In the genomic region with DNA sequence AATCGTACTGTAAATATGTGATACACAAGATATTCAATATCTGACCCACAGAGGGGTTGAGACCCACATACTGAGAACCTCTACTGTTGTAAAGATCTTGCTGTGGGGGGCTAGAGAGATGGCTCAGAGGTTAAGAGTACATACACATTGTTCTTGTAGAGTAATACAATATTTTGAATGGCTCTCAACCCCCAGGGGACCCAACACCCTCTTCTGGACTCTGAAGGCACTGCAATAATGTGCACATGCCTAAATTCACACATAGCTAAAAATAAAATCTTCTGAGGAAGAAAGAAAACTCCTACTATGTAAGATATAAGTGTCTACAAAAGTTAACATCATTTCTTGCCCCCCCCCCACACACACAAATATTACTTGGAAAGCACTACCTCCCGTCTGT, we compare ENCODE assay signal across 10 mouse cellular contexts. TPM values are rescaled to one million over a fixed set of nuclear protein-coding genes. Genes with fewer than 3 reads are reported as not detected.
DNase-seq lines count a peak whose midpoint lies in the region; ATAC-seq and TF ChIP-seq lines count a peak whose summit lies in the region.
"Had no signal": no experiment of that assay in that cellular context is flagged by ENCODE, and none has a peak within 500 bp of the region (broad histone marks: within the 10 kb centered on the region; RNA-seq: fewer than 3 reads in every experiment).

No protein-coding gene starts in this region.

- no peak overlapping the region for H3K4me3 ChIP-seq in kidney, adult 2 months (ENCODE audit: insufficient read depth, low read depth, low read length)
- H3K4me3 ChIP-seq in kidney, embryonic 15.5 days (replicated peaks): no peak overlapping the region
- H3K4me3 ChIP-seq in thymus, adult 2 months (ENCODE audit: control insufficient read depth, insufficient read depth, low read length): no peak overlapping the region
- H3K4me3 ChIP-seq: hindbrain, embryonic 15.5 days; limb, embryonic 12.5 days had no signal

- H3K4me2 ChIP-seq in kidney, embryonic 15.5 days: no peak overlapping the region
- H3K4me2 ChIP-seq: hindbrain, embryonic 15.5 days; limb, embryonic 12.5 days had no signal

- TF ChIP-seq CTCF in kidney, adult 2 months (conservative IDR thresholded peaks at IDR 0.05; ENCODE audit: insufficient read depth, insufficient read length, low read depth, low read length): peak; percentile 27; the same call in 1 of the 2 replicates
- TF ChIP-seq CTCF in thymus, adult 2 months (IDR thresholded peaks at IDR 0.05; ENCODE audit: borderline replicate concordance, control insufficient read depth, extremely low read depth, insufficient read depth, low read length, poor library complexity): no peak

- ATAC-seq in CD4-positive, CD25-positive, alpha-beta regulatory T cell, adult 4 months: no peak
- ATAC-seq in kidney, embryonic 15.5 days (replicated peaks; ENCODE audit: low FRiP score): no peak

- no peak overlapping the region for H3K9ac ChIP-seq in kidney, embryonic 15.5 days
- H3K9ac ChIP-seq: hindbrain, embryonic 15.5 days; limb, embryonic 12.5 days had no signal

- H3K4me1 ChIP-seq in kidney, adult 2 months (ENCODE audit: control insufficient read depth, insufficient read depth, low read length): no peaks in the 10 kb centered on the region
- peaks cover 7% of the 10 kb centered on the region for H3K4me1 ChIP-seq in kidney, embryonic 15.5 days
- no peaks in the 10 kb centered on the region; the same call in 1 of the 2 replicates for H3K4me1 ChIP-seq in thymus, adult 2 months (replicated peaks; ENCODE audit: control insufficient read depth, insufficient read depth, low read length)

- H3K27me3 ChIP-seq in kidney, adult 2 months (replicated peaks; ENCODE audit: control insufficient read depth, insufficient read depth, low read length): no peaks in the 10 kb centered on the region
- no peaks in the 10 kb centered on the region for H3K27me3 ChIP-seq in kidney, embryonic 15.5 days
- no peaks in the 10 kb centered on the region; the same call in 1 of the 2 replicates for H3K27me3 ChIP-seq in thymus, adult 2 months (ENCODE audit: control insufficient read depth, insufficient read depth, low read length)
- H3K27me3 ChIP-seq: hindbrain, embryonic 15.5 days; limb, embryonic 12.5 days had no signal

- no peak overlapping the region for H3K27ac ChIP-seq in kidney, adult 2 months (ENCODE audit: insufficient read depth, low read depth, low read length)
- H3K27ac ChIP-seq in kidney, embryonic 15.5 days: no peak overlapping the region
- no peak overlapping the region for H3K27ac ChIP-seq in thymus, adult 2 months (ENCODE audit: control insufficient read depth, insufficient read depth, low read length)
- H3K27ac ChIP-seq: hindbrain, embryonic 15.5 days; limb, embryonic 12.5 days had no signal

- no peaks in the 10 kb centered on the region for H3K36me3 ChIP-seq in kidney, adult 2 months (ENCODE audit: control insufficient read depth, insufficient read depth, low read length)
- no peaks in the 10 kb centered on the region for H3K36me3 ChIP-seq in kidney, embryonic 15.5 days
- H3K36me3 ChIP-seq in thymus, adult 2 months (ENCODE audit: control insufficient read depth, insufficient read depth, low read length): no peaks in the 10 kb centered on the region
- H3K36me3 ChIP-seq: hindbrain, embryonic 15.5 days; limb, embryonic 12.5 days had no signal

- H3K9me3 ChIP-seq in kidney, embryonic 15.5 days (replicated peaks): no peaks in the 10 kb centered on the region
- H3K9me3 ChIP-seq: hindbrain, embryonic 15.5 days; limb, embryonic 12.5 days had no signal

- peak; percentile 53 for DNase-seq in CD4-positive, CD25-positive, alpha-beta regulatory T cell, adult 2 months (ENCODE audit: low read depth, low spot score)
- peak; percentile 26 for DNase-seq in kidney, adult 2 months
- peak; percentile 38 for DNase-seq in thymus, adult 2 months
- no peak for DNase-seq in thymus, postnatal 10 days (ENCODE audit: low spot score in 2 of 2)
- DNase-seq in thymus, postnatal 4 days: peak; percentile 49
- no peak for DNase-seq in gastrocnemius, postnatal 25 days

- no peak for TF ChIP-seq POLR2A in kidney, adult 2 months (IDR thresholded peaks at IDR 0.05; ENCODE audit: low read depth, low read length)
- no peak for TF ChIP-seq POLR2A in thymus, adult 2 months (IDR thresholded peaks at IDR 0.05; ENCODE audit: control insufficient read depth, extremely low read depth, insufficient read depth, low read length, poor library complexity)

- WGBS in kidney, adult 2 months: 77% methylated on average over 2 of the region's 2 CpGs
- WGBS in kidney, embryonic 15.5 days: 83% methylated on average over 2 of the region's 2 CpGs
- 94% methylated on average over 2 of the region's 2 CpGs for WGBS in thymus, adult 2 months

RNA-seq across cellular contexts. Expression of a gene that starts 4.6 kb away (rescaled TPM):
- polyA plus RNA-seq in CD4-positive, CD25-positive, alpha-beta regulatory T cell, adult 4 months (2017; shearing (Covaris generic)): 10 to 100 TPM; 14.9 to 18.2 TPM
- 17.0 and 17.2 TPM in 2 replicates for polyA plus RNA-seq in kidney, adult 2 months (2012; rRNA removed)
- 11.3 and 12.3 TPM in 2 replicates for polyA plus RNA-seq in kidney, embryonic 15.5 days (2015; fragmentation: Nextera tagmentation; extraction: Ambion mirVana)
- polyA plus RNA-seq in thymus, adult 2 months (2012; rRNA removed): 31.9 and 34.8 TPM in 2 replicates
- total RNA-seq in gastrocnemius, postnatal 25 days (2021): 10 to 100 TPM; 30.5 to 30.6 TPM

RNA-seq across cellular contexts. Expression of a gene that starts 21.9 kb away (rescaled TPM):
- 10 to 100 TPM; 17.7 to 35.3 TPM for polyA plus RNA-seq in CD4-positive, CD25-positive, alpha-beta regulatory T cell, adult 4 months (2017; shearing (Covaris generic))
- polyA plus RNA-seq in kidney, adult 2 months (2012; rRNA removed): 12.1 and 13.5 TPM in 2 replicates
- 30.0 and 30.3 TPM in 2 replicates for polyA plus RNA-seq in kidney, embryonic 15.5 days (2015; fragmentation: Nextera tagmentation; extraction: Ambion mirVana)
- 18.7 and 19.6 TPM in 2 replicates for polyA plus RNA-seq in thymus, adult 2 months (2012; rRNA removed)
- total RNA-seq in gastrocnemius, postnatal 25 days (2021): 10 to 100 TPM; 34.1 to 39.5 TPM

Comparison
In these comparisons a context has a peak if more than half of its experiments do, and no peak if none do; other contexts are left out.
1. DNase-seq: peak in CD4-positive, CD25-positive, alpha-beta regulatory T cell, adult 2 months (single experiment), kidney, adult 2 months (single experiment), thymus, adult 2 months (single experiment) and thymus, postnatal 4 days (single experiment); none in thymus, postnatal 10 days (0 of 2) and gastrocnemius, postnatal 25 days (single experiment).